Mouse (Mus musculus) embryonic facial prominence, embryonic 11.5 days (tissue): ENCODE measurements around the gene Slc12a1. TPM values are rescaled to one million over a fixed set of nuclear protein-coding genes. Genes with fewer than 3 reads are reported as not detected.
A peak's percentile ranks its signal among the peaks of the same experiment; 100 is the strongest.
"Not testable (repeated sequence)": the region's sequence is repeated elsewhere in the genome, so short reads cannot be mapped to it uniquely, and the experiment has no call there.

Experiments
- ATAC-seq: fragments of 200-750 bp; cut with Nextera tagmentation; replicated peaks from 2 replicates; pipeline ENCODE4 v1.8.0; 2017; ENCODE audit warnings: low read depth; ENCODE audit not compliant: insufficient number of reproducible peaks, low FRiP score, low TSS enrichment
- DNase-seq: peaks from one replicate; pipeline ENCODE4 v3.0.0-alpha.2; 2015; ENCODE audit warnings: low spot score
- H3K27ac ChIP-seq: fragments of 300-500 bp; sonication (generic); replicated peaks from 2 replicates; pipeline ENCODE4 v1.5.1; 2014; ENCODE audit warnings: mild to moderate bottlenecking, low read depth, low read length, control low read depth
- H3K27me3 ChIP-seq: fragments of 300-500 bp; sonication (generic); 2 replicates; pipeline ENCODE4 v1.6.1; 2014; ENCODE audit warnings: mild to moderate bottlenecking, low read length, moderate library complexity, mixed read lengths; ENCODE audit not compliant: control insufficient read depth, insufficient read depth
- H3K36me3 ChIP-seq: fragments of 300-500 bp; sonication (generic); replicated peaks from 2 replicates; pipeline ENCODE4 v1.6.1; 2014; ENCODE audit warnings: low read depth, mild to moderate bottlenecking, low read length, moderate library complexity, mixed read lengths; ENCODE audit not compliant: control insufficient read depth, insufficient read depth
- H3K4me1 ChIP-seq: fragments of 300-500 bp; sonication (generic); 2 replicates; pipeline ENCODE4 v1.6.1; 2014; ENCODE audit warnings: low read length, mixed read lengths; ENCODE audit not compliant: control insufficient read depth, insufficient read depth
- H3K4me2 ChIP-seq: fragments of 300-500 bp; sonication (generic); 2 replicates; pipeline ENCODE4 v1.6.1; 2014; ENCODE audit warnings: low read depth, mild to moderate bottlenecking, control low read depth, low read length, moderate library complexity
- H3K4me3 ChIP-seq: fragments of 300-500 bp; sonication (generic); 2 replicates; pipeline ENCODE4 v1.5.1; 2014; ENCODE audit warnings: low read depth, low read length, control low read depth
- H3K9ac ChIP-seq: fragments of 300-500 bp; sonication (generic); replicated peaks from 2 replicates; pipeline ENCODE4 v1.6.1; 2014; ENCODE audit warnings: mild to moderate bottlenecking, control low read depth, low read length
- H3K9me3 ChIP-seq: fragments of 300-500 bp; sonication (generic); replicated peaks from 2 replicates; pipeline ENCODE4 v1.6.1; 2016; ENCODE audit warnings: mild to moderate bottlenecking, low read length, inconsistent platforms, mixed read lengths; ENCODE audit not compliant: control insufficient read depth
- WGBS: fragments of 180-500 bp; shearing (Covaris S2); extraction: QIAGEN DNeasy Blood & Tissue Kit; methylation state at CpG from one replicate; pipeline ENCODE4 v1.1.7; 2014; 5-methylcytosine and 5-hydroxymethylcytosine counted together
- polyA plus RNA-seq: library from polyadenylated mRNA; unstranded; fragments of >200 nt; fragmentation: Nextera tagmentation; extraction: Ambion mirVana; gene quantifications from 2 replicates; pipeline ENCODE4 v1.2.1, GENCODE M21; 2014

The Slc12a1 gene
- not detected in 2 replicates for polyA plus RNA-seq

GRCm38 (mm10) chr2:125152388-125152787 is at the start of gene Slc12a1:
Slc12a1 (plus strand) TSS chr2:125152505.
- DNase-seq (no peak), ATAC-seq (no peak)
- Histone ChIP-seq H3K9ac (no peak within 1 kb of the TSS), H3K4me2 (no peak within 1 kb of the TSS), H3K4me3 (no peak within 1 kb of the TSS), H3K9me3 (no peaks in the 10 kb centered on the region), H3K27ac (no peak within 1 kb of the TSS), H3K36me3 (no peaks in the 10 kb centered on the region), H3K4me1 (no peaks in the 10 kb centered on the region), H3K27me3 (no peaks in the 10 kb centered on the region)
- 80% methylated on average over 6 of the region's 6 CpGs for WGBS

- H3K27ac ChIP-seq, H3K9ac ChIP-seq, H3K4me3 ChIP-seq, ATAC-seq, H3K27me3 ChIP-seq, H3K36me3 ChIP-seq, H3K4me2 ChIP-seq, H3K4me1 ChIP-seq, H3K9me3 ChIP-seq, DNase-seq: not testable (repeated sequence)
- WGBS: 96% methylated on average over 13 of the region's 13 CpGs
Measured at GRCm38 (mm10) chr2:125104491-125104890, 47.8 kb upstream of the Slc12a1 start.

GRCm38 (mm10) chr2:125106536-125106935 is 45.8 kb upstream of the Slc12a1 start:
- H3K9me3 ChIP-seq, H3K4me1 ChIP-seq, ATAC-seq, H3K27ac ChIP-seq, H3K36me3 ChIP-seq, H3K9ac ChIP-seq, H3K4me3 ChIP-seq, H3K27me3 ChIP-seq, H3K4me2 ChIP-seq, DNase-seq: not testable (repeated sequence)
- WGBS: 89% methylated on average over 4 of the region's 4 CpGs

GRCm38 (mm10) chr2:125119381-125120110 is 32.8 kb upstream of the Slc12a1 start:
- H3K27ac ChIP-seq: no peak overlapping the region
- H3K9ac ChIP-seq: no peak overlapping the region
- H3K27me3 ChIP-seq: no peaks in the 10 kb centered on the region
- 78% methylated on average over 6 of the region's 6 CpGs for WGBS
- no peaks in the 10 kb centered on the region for H3K9me3 ChIP-seq
- H3K4me3 ChIP-seq: no peak overlapping the region
- H3K4me2 ChIP-seq: no peak overlapping the region
- H3K4me1 ChIP-seq: no peaks in the 10 kb centered on the region
- DNase-seq (no peak), ATAC-seq (no peak)
- no peaks in the 10 kb centered on the region; the same call in 1 of the 2 replicates for H3K36me3 ChIP-seq

GRCm38 (mm10) chr2:125122288-125122623 is 30.0 kb upstream of the Slc12a1 start:
- H3K36me3 ChIP-seq: no peaks in the 10 kb centered on the region
- 5% methylated on average over 4 of the region's 4 CpGs for WGBS
- H3K9me3 ChIP-seq: no peaks in the 10 kb centered on the region
- DNase-seq (peak; percentile 18), ATAC-seq (peak; percentile 5; the same call in 1 of the 2 replicates)
- peak overlapping the region; percentile 78 for H3K4me3 ChIP-seq
- no peaks in the 10 kb centered on the region for H3K4me1 ChIP-seq
- peak overlapping the region; percentile 98 for H3K9ac ChIP-seq
- peak overlapping the region; percentile 65 for H3K4me2 ChIP-seq
- H3K27ac ChIP-seq: no peak overlapping the region
- H3K27me3 ChIP-seq: no peaks in the 10 kb centered on the region

GRCm38 (mm10) chr2:125122624-125123476 is 29.5 kb upstream of the Slc12a1 start:
- peak overlapping the region; percentile 83 for H3K27ac ChIP-seq

GRCm38 (mm10) chr2:125123477-125123852 is 28.8 kb upstream of the Slc12a1 start, which contains the start of gene Myef2:
Myef2 (minus strand) TSS chr2:125123661.
- ATAC-seq: peak; percentile 79
- under 1% methylated on average over 37 of the region's 48 CpGs for WGBS

More at GRCm38 (mm10) chr2:125122624-125123476, 29.5 kb upstream of the Slc12a1 start:
- peak overlapping the region; percentile 65 for H3K4me2 ChIP-seq
- no peaks in the 10 kb centered on the region for H3K9me3 ChIP-seq
- under 1% methylated on average over 55 of the region's 59 CpGs for WGBS
- peak overlapping the region; percentile 98 for H3K9ac ChIP-seq
- DNase-seq (peak; percentile 50), ATAC-seq (peak; percentile 80)
- no peaks in the 10 kb centered on the region for H3K27me3 ChIP-seq
- no peaks in the 10 kb centered on the region for H3K36me3 ChIP-seq
- peak overlapping the region; percentile 78 for H3K4me3 ChIP-seq
- no peaks in the 10 kb centered on the region for H3K4me1 ChIP-seq

GRCm38 (mm10) chr2:125125824-125126223 is 26.5 kb upstream of the Slc12a1 start:
- H3K9ac ChIP-seq: no peak overlapping the region
- no peak overlapping the region for H3K27ac ChIP-seq
- no peak for DNase-seq
- H3K4me3 ChIP-seq: no peak overlapping the region
- ATAC-seq: no peak
- no peak overlapping the region for H3K4me2 ChIP-seq
- H3K4me1 ChIP-seq: no peaks in the 10 kb centered on the region
- H3K27me3 ChIP-seq: no peaks in the 10 kb centered on the region
- no peaks in the 10 kb centered on the region for H3K36me3 ChIP-seq
- H3K9me3 ChIP-seq: no peaks in the 10 kb centered on the region
- 41% methylated on average over 4 of the region's 4 CpGs for WGBS

More at GRCm38 (mm10) chr2:125123477-125123852, 28.8 kb upstream of the Slc12a1 start, which contains the start of gene Myef2:
- DNase-seq: peak; percentile 90
- Histone ChIP-seq H3K27ac (peak within 1 kb of the TSS; percentile 83), H3K36me3 (no peaks in the 10 kb centered on the region), H3K4me1 (no peaks in the 10 kb centered on the region), H3K9me3 (no peaks in the 10 kb centered on the region), H3K4me3 (peak within 1 kb of the TSS; percentile 78), H3K4me2 (peak within 1 kb of the TSS; percentile 65), H3K9ac (peak within 1 kb of the TSS; percentile 98), H3K27me3 (no peaks in the 10 kb centered on the region)
